Mouse (Mus musculus): ENCODE data around the gene Rffl. TPM values are rescaled to one million over a fixed set of nuclear protein-coding genes. Genes with fewer than 3 reads are reported as not detected.

Gene Rffl
- polyA plus RNA-seq, 1 experiment from 2014 or later: 9.7 TPM

GRCm38 (mm10) chr11:82755919-82756318 is 115.1 kb downstream of the Rffl start:
- H3K27ac ChIP-seq (replicated peaks; ENCODE audit: low read depth, low read length): no peak overlapping the region
- H3K4me3 ChIP-seq (ENCODE audit: low read depth, low read length): no peak overlapping the region
- no peak overlapping the region for H3K4me2 ChIP-seq (ENCODE audit: low read depth, low read length)
- H3K27me3 ChIP-seq (replicated peaks; ENCODE audit: control insufficient read depth, insufficient read depth, low read length): no peaks in the 10 kb centered on the region; the same call in 1 of the 2 replicates
- H3K9me3 ChIP-seq (ENCODE audit: control insufficient read depth, low read length): no peaks in the 10 kb centered on the region
- H3K36me3 ChIP-seq (ENCODE audit: control insufficient read depth, insufficient read depth, low read length): no peaks in the 10 kb centered on the region
- no peaks in the 10 kb centered on the region for H3K4me1 ChIP-seq (ENCODE audit: control insufficient read depth, insufficient read depth, low read length)
- DNase-seq (ENCODE audit: low spot score) (no peak), ATAC-seq (ENCODE audit: low read depth) (no peak)
- WGBS: 85% methylated on average over 1 of the region's 1 CpGs
- H3K9ac ChIP-seq (ENCODE audit: low read depth, low read length): no peak overlapping the region

Other genes with a start within 250 kb of the Rffl start
- gene Cct6b, start 106.9 kb downstream of the Rffl start, polyA plus RNA-seq (2014; fragmentation: Nextera tagmentation; extraction: Ambion mirVana): 0.33 and 0.43 TPM in 2 replicates
- gene Zfp830, start 106.9 kb downstream of the Rffl start, polyA plus RNA-seq (2014; fragmentation: Nextera tagmentation; extraction: Ambion mirVana): 29.7 and 31.6 TPM in 2 replicates
- 32.9 and 34.2 TPM in 2 replicates for gene Lig3, start 90.1 kb downstream of the Rffl start, polyA plus RNA-seq (2014; fragmentation: Nextera tagmentation; extraction: Ambion mirVana)
- 14.5 and 15.0 TPM in 2 replicates for gene Rad51d, start 19.4 kb upstream of the Rffl start, polyA plus RNA-seq (2014; fragmentation: Nextera tagmentation; extraction: Ambion mirVana)
- 0.30 and 0.47 TPM in 2 replicates for gene Fndc8, start 20.9 kb upstream of the Rffl start, polyA plus RNA-seq (2014; fragmentation: Nextera tagmentation; extraction: Ambion mirVana)
- 24.3 and 30.7 TPM in 2 replicates for gene Nle1, start 37.2 kb upstream of the Rffl start, polyA plus RNA-seq (2014; fragmentation: Nextera tagmentation; extraction: Ambion mirVana)
- 37.1 and 44.5 TPM in 2 replicates for gene Unc45b, start 39.3 kb upstream of the Rffl start, polyA plus RNA-seq (2014; fragmentation: Nextera tagmentation; extraction: Ambion mirVana)
- gene Slfn5, start 80.1 kb upstream of the Rffl start, polyA plus RNA-seq (2014; fragmentation: Nextera tagmentation; extraction: Ambion mirVana): 2.4 and 3.9 TPM in 2 replicates
- gene Slfn9, start 120.6 kb upstream of the Rffl start, polyA plus RNA-seq (2014; fragmentation: Nextera tagmentation; extraction: Ambion mirVana): 16.6 and 17.1 TPM in 2 replicates
- gene Slfn8, start 149.6 kb upstream of the Rffl start, polyA plus RNA-seq (2014; fragmentation: Nextera tagmentation; extraction: Ambion mirVana): 1.0 and 1.4 TPM in 2 replicates
- gene Slfn2, start 193.9 kb upstream of the Rffl start, polyA plus RNA-seq (2014; fragmentation: Nextera tagmentation; extraction: Ambion mirVana): 7.1 and 9.6 TPM in 2 replicates
- gene Slfn1, start 245.6 kb upstream of the Rffl start, polyA plus RNA-seq (2014; fragmentation: Nextera tagmentation; extraction: Ambion mirVana): 0.29 and 0.50 TPM in 2 replicates

Measured in embryonic facial prominence, embryonic 14.5 days (tissue).